Mouse (Mus musculus) mouse embryonic stem cell (cell line): ENCODE measurements around the gene Clptm1l.

Source experiments
- in situ Hi-C, 2 experiments: fragments of 300-500 bp; cut with MboI; formaldehyde crosslinking; loops; 1 replicate in 1 of 2; 3 replicates in 1 of 2; pipeline ENCODE4 v1.14.3; 2019 to 2020; ENCODE audit warnings: low sequenced_read_pairs in 2 of 2, low pct_unique_long_range_greater_than_20kb in 1 of 2, mixed read lengths in 1 of 2; ENCODE audit not compliant: unreplicated experiment in 1 of 2

Clptm1l gene

GRCm38 (mm10) chr13:73646397-73647087, 42.7 kb downstream of the Clptm1l start:
- in situ Hi-C loops: loop anchor here in 1 of 2 experiments (5.0 kb wide), 1 partner anchor 41 kb away; no protein-coding TSS in a partner anchor

- in situ Hi-C loops: no loop called here
Observed at GRCm38 (mm10) chr13:73653266-73653665, 49.5 kb downstream of the Clptm1l start.

- in situ Hi-C loops: no loop called here
Observed at GRCm38 (mm10) chr13:73654976-73655375, 51.2 kb downstream of the Clptm1l start.

- in situ Hi-C loops: no loop called here
Observed at GRCm38 (mm10) chr13:73658953-73659352, 55.1 kb downstream of the Clptm1l start.

- in situ Hi-C loops: no loop called here
Observed at GRCm38 (mm10) chr13:73660163-73660695, 56.4 kb downstream of the Clptm1l start.
